Mouse (Mus musculus) CD8-positive naive resting alpha-beta T cell, adult 57 days (primary cell): ENCODE results near the gene Ambn. TPM values are rescaled to one million over a fixed set of nuclear protein-coding genes. Genes with fewer than 3 reads are reported as not detected.

Experiments used
- total RNA-seq: library from RNA; stranded (reverse); gene quantifications from one replicate; pipeline ENCODE4 v1.2.4, GENCODE M21; 2023

Gene Ambn
- total RNA-seq = not detected

GRCm38 (mm10) chr5:88455691-88456090 lies at the start of gene Ambn:
TSS of gene Ambn (plus strand) at chr5:88455991.

GRCm38 (mm10) chr5:88487675-88488074 lies 31.9 kb downstream of the Ambn start, which contains the start of gene Enam:
TSS of gene Enam (plus strand) at chr5:88487975.

Other genes starting within 250 kb of the Ambn start
- not detected for gene Gm7714, start 187.1 kb upstream of the Ambn start, total RNA-seq
- gene Prol1, start 138.7 kb upstream of the Ambn start, total RNA-seq = not detected
- gene Amtn, start 79.9 kb upstream of the Ambn start, total RNA-seq = not detected
- not detected for gene Enam, start 32.0 kb downstream of the Ambn start, total RNA-seq
- gene Jchain, start 71.9 kb downstream of the Ambn start, total RNA-seq = 44.3 TPM
- 45.4 TPM for gene Utp3, start 98.5 kb downstream of the Ambn start, total RNA-seq
- gene Rufy3, start 109.0 kb downstream of the Ambn start, total RNA-seq = 6.1 TPM
- 37.7 TPM for gene Grsf1, start 220.2 kb downstream of the Ambn start, total RNA-seq